Mouse (Mus musculus) bone marrow macrophage, adult 2 months (primary cell): ENCODE measurements at regions not wholly inside any gene's neighbourhood (a gene's known extent, or its start where the extent isn't known, plus 50 kb on each side); places are given as distances from the start of the nearest gene placed in this dataset.
A peak's percentile ranks its signal among the peaks of the same experiment; 100 is the strongest.

Source experiments
- H3K27ac ChIP-seq: 2 replicates; pipeline ENCODE4 v1.5.1; 2012; ENCODE audit warnings: low read depth, low read length; ENCODE audit not compliant: insufficient read depth
- H3K4me1 ChIP-seq: 2 replicates; pipeline ENCODE4 v1.6.1; 2012; ENCODE audit warnings: low read length; ENCODE audit not compliant: control insufficient read depth, insufficient read depth
- H3K4me3 ChIP-seq: 2 replicates; pipeline ENCODE4 v1.5.1; 2012; ENCODE audit warnings: mild to moderate bottlenecking, low read length, moderate library complexity; ENCODE audit not compliant: insufficient read depth
- CTCF ChIP-seq: IDR thresholded peaks from 2 replicates; pipeline ENCODE4 v1.5.1; 2012; ENCODE audit warnings: low read depth, mild to moderate bottlenecking, low read length, moderate library complexity
- POLR2A ChIP-seq: IDR thresholded peaks from 2 replicates; pipeline ENCODE4 v1.6.1; 2012; ENCODE audit warnings: mild to moderate bottlenecking, low read depth, low read length, borderline replicate concordance

- no peak overlapping the region for H3K4me3 ChIP-seq
- H3K4me1 ChIP-seq, result no peaks in the 10 kb centered on the region
- TF ChIP-seq CTCF, result no peak
- TF ChIP-seq POLR2A, result no peak
- H3K27ac ChIP-seq, result no peak overlapping the region
Observed at GRCm38 (mm10) chr7:88215425-88215824, 62.5 kb upstream of the Ctsc start.

GRCm38 (mm10) chr7:88222141-88222540, 55.7 kb upstream of the Ctsc start:
- Histone ChIP-seq H3K4me3 (no peak overlapping the region), H3K27ac (no peak overlapping the region), H3K4me1 (peaks cover 9% of the 10 kb centered on the region; the same call in 1 of the 2 replicates)
- TF ChIP-seq CTCF (no peak), POLR2A (no peak)

GRCm38 (mm10) chr7:88225800-88226199, 52.1 kb upstream of the Ctsc start:
- Histone ChIP-seq H3K4me1 (peaks cover 12% of the 10 kb centered on the region), H3K4me3 (no peak overlapping the region), H3K27ac (peak overlapping the region; percentile 95)
- TF ChIP-seq CTCF (no peak), POLR2A (no peak)
